Mouse (Mus musculus): ENCODE data around the gene Klrb1f.
"Not testable (repeated sequence)": the region's sequence is repeated elsewhere in the genome, so short reads cannot be mapped to it uniquely, and the experiment has no call there.

The Klrb1f gene

GRCm38 (mm10) chr6:129049596-129050251, 4.0 kb downstream of the Klrb1f start:
- DNase-seq = no peak

GRCm38 (mm10) chr6:129051086-129051485, 5.4 kb downstream of the Klrb1f start:
- DNase-seq = no peak

DNA sequence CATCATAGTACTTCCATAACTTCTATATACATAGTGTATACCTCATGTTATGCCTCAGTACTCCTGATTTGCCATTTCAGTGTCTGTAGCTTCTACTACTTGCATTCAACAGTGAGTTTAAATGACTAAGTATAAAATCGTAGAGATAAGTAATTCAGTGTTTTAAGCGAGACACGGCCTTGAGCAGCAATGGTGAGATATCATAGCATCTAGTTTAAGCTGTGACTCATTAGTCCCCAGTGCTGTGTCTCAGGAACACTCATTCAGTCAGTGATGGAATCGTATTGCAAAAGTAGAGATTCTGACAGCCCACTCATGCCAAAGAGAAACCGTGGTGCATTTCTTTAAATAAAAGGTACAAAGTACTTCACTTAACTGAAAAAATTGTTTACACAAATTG, 6.0 kb downstream of the Klrb1f start:
- DNase-seq = no peak

- no peak for DNase-seq
Observed at GRCm38 (mm10) chr6:129056237-129056636, 10.5 kb downstream of the Klrb1f start.

DNA sequence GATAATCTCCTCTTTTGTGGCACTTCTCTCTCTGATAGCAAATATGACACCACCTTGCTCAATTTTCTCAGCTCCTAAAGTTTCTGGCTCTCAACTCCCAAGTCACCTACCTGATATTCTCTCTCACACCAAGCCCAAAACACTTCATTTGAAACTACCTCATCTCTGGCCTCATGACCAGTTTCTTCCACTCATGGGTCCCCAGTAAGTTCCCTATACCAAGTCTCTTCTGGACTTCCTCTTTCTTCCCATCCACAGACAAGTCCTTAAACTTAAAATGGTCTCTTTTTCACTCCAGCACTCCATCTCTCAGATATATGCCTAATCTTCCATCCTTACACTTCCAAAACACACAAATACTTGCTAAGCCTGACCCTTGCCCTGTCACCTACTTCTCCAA, 12.3 kb downstream of the Klrb1f start:
- no peak for DNase-seq

GRCm38 (mm10) chr6:129065407-129065806, 19.7 kb downstream of the Klrb1f start:
- DNase-seq = no peak

- no peak for DNase-seq
Observed at GRCm38 (mm10) chr6:129065857-129066256, 20.2 kb downstream of the Klrb1f start.

DNA sequence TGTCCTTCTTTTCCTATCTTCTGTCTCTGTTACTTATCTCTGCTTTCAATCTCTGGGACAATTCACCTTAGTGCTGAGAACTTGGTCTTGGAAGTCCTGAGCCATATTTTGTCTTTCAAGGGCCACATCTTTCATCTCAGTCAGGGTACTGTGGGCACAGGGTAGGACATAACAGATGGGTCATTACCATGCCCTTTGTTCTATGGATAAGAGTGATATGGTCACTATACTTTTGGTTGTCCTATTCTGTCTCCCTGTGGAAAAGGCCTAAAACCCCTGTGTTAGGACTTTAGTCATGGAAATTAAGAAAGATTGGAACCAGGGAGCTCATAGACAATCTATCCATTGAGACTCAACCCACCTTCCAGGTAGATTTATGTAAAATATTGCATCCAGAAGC, 20.8 kb downstream of the Klrb1f start:
- no peak for DNase-seq

DNA sequence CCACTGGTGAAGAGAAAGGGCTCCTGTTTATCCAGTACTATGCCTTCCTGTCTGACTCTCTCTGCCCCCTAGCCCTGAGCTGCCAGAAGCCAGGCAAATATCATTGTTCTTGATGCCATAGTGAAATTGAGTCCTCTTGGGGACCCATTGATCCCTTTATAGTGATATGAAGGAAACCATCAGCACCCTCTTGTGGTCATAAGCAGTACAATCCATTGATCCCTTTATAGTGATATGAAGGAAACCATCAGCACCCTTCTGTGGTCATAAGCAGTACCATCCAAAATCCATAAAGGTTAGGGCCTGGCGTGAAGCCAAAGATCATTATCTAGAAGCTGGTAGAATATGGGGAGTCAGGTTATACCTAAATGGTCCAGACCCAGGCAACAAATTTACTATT, 21.3 kb downstream of the Klrb1f start:
- DNase-seq = peak in 1 of 2 experiments; percentile 66

GRCm38 (mm10) chr6:129085098-129085497, 39.4 kb downstream of the Klrb1f start:
- DNase-seq = no peak

DNA sequence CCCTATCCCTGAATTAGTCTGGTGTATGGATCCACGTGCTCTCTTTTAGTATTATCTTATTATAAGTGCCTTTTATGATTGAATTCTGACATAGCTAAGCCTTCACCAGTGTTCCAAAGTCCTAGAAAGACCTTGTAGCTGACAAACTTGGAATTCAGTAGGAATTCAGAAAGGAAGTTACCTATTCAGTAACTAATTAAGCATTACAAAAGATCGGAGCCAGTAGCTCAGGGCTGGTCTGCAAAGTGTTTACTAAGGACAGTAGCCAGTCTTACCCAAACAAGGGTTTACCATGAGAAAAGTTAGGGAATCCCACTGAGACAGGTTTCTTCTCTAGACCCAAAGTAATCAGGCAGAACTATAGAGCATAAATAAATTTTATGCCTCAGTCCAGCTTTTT, 40.3 kb downstream of the Klrb1f start:
- DNase-seq = not testable (repeated sequence)

DNA sequence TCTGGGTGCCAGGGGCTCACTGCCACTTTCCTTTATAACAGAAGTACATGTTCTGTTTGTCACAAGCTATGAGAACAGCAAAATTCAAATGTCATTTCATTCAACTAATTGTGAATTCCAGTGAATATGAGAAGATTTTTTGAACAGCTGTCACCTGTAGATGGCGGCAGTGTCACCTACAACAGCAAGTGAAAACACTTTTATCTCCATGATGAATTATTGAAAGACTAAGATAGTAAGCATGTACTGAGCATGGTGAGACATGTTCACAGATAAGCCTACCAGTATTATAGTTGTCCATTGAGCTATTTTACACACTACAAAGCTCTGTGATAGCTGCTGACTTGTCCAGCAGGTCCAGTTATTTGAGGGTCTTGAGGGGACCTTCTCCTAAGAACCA, 42.5 kb downstream of the Klrb1f start:
- peak in 1 of 2 experiments; percentile 78 for DNase-seq

DNA sequence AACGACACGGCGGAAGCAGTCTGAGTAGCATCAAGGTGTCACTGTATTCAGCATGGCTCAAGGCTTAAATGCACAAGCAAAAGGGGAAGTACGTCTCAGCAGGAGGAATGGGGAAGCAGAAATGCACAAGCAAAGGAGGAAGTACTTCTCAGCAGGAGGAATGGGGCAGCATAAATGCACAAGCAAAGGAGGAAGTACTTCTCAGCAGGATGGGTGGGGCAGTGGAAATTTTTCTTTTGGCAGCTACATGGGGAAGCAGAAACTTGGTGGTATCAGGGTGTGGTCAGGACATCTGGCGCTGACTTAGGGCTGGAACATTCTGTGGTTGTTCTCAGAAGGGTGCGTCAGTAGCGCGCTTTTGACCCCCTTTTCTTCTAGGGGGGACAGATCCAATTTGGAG, 42.9 kb downstream of the Klrb1f start:
- not testable (repeated sequence) for DNase-seq

DNA sequence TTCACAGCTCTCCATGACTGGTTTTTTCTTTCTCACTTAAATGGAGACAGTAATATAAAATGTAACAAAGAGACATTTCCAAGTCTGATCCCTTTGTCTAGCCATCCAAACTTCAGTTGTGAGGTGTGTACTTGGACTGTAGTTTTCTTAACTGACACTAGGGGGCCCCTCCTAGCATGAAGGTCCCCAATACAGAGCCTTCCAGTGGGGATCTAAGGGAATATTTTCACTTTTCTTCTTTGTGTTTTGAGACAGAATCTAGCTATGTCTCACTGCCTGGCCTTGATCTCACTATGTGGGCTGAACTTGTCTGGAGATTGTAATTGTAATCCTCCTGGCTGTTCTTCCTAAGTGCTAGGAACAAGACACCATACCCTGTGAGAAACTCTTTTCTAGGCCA, 49.5 kb downstream of the Klrb1f start:
- peak; percentile 42 to 60 for DNase-seq

GRCm38 (mm10) chr6:129097929-129098328, 52.2 kb downstream of the Klrb1f start:
- peak; percentile 64 to 76 for DNase-seq

DNA sequence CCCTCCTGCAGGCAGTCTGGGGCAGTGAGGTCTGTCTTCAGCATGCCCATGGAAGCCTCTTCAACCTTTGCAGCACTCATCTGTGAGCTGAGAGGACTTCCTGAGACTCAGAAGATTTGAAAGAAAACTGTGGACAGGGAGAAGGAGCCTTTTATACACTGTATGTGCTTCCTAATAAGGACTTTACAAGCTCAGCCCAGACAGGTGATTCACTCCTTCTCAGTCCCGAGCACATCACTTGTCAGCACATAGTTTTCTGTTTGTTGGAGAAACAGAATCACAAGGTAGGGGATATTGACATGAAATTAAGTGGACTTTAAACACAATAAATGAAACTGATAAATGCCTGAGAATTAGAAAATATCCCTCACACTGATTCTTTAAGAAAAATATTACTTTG, 55.1 kb downstream of the Klrb1f start, which contains the start of gene Clec2e:
Gene Clec2e (minus strand): TSS at position 120 of the 400 bp plus-strand sequence.
- DNase-seq = not testable (repeated sequence)

- no peak for DNase-seq
Observed at GRCm38 (mm10) chr6:129101604-129102003, 55.9 kb downstream of the Klrb1f start.

- no peak for DNase-seq
Observed at GRCm38 (mm10) chr6:129102858-129103555, 57.3 kb downstream of the Klrb1f start.
